Mouse (Mus musculus) bone marrow macrophage, adult 2 months (primary cell): ENCODE measurements around the gene Cebpa.

ENCODE experiments used
- CTCF ChIP-seq: IDR thresholded peaks from 2 replicates; pipeline ENCODE4 v1.5.1; 2012; ENCODE audit warnings: low read depth, mild to moderate bottlenecking, low read length, moderate library complexity
- POLR2A ChIP-seq: IDR thresholded peaks from 2 replicates; pipeline ENCODE4 v1.6.1; 2012; ENCODE audit warnings: mild to moderate bottlenecking, low read depth, low read length, borderline replicate concordance

DNA sequence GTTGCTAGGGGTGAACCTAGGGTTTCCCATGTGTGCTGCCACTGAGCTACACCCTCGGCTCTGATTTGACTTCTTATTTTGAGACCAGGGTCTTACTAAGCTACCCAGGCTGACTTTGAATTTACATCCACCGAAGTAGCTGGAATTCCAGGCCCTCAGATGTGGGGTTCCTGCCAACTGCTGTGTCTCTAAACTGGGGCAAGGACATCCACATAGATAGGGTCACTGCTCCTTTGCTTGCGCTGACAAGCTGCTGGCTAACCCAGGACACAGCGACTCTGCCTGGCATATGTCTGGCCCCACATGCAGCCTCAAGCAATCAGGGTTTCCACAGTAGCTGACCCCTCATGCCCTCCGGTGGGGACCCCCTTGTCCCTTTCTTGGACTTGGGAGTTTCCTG is 5.4 kb upstream of the Cebpa start:
- TF ChIP-seq CTCF, result no peak
- TF ChIP-seq POLR2A, result no peak
